Mouse (Mus musculus) retina, adult 2 months (tissue): ENCODE measurements around the gene Cnksr3.

Experiments used
- DNase-seq: peaks from one replicate; pipeline ENCODE4 v3.0.0-alpha.2; 2012; ENCODE audit warnings: low read depth, low spot score

Gene Cnksr3

DNA sequence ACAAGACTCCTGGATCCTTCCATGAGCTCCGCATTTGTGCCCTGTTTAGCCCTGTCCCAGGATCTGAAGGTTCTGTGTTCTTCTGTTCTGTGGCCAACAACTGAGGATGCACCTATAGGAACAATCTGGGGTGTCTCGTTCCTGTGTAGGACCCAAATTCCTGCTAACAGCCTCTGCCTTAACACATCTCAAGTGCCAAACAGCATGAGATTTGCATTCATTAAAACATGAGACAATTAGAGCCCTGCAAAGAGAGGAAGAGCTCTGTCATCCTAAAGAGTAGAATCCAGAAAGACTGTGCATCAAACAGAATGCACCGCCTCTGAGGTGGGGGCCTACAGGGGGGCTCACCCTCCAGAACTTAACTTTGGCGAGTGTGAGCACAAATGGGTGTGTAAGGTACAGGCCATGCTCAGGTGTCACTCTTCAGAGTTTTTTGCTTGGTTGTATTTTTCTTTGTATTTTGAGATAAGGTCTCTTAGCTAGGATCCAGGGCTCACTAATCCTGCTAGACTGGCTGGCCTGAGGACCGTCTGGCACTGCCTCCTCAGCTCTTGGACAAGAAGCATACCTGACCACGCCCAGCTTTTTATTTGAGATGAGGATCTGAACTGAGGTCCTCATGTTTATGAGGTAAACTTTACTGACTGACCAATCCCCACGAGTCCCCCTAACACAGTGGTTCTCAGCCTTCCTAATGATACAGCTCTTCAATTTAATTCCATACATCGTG, 15.2 kb downstream of the Cnksr3 start:
- no peak for DNase-seq

DNA sequence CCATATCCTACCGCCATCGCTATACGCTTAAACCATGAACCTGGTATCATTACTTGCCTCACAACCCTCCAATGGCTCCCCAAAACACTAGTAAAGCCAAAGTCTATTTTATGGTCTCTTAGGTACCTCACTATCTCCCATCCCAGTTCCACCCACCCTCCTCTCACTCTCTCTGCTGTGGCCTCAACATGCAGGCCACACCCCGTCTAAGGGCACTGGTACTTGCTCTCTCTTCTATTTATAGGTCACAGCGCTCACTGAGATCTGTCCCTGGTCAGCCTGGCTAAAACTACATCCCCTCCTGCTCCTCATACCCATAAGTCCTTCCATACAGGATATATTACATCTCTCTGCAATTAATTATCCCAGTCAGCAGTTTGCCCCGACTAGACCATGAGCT, 16.1 kb downstream of the Cnksr3 start:
- DNase-seq, result no peak

DNA sequence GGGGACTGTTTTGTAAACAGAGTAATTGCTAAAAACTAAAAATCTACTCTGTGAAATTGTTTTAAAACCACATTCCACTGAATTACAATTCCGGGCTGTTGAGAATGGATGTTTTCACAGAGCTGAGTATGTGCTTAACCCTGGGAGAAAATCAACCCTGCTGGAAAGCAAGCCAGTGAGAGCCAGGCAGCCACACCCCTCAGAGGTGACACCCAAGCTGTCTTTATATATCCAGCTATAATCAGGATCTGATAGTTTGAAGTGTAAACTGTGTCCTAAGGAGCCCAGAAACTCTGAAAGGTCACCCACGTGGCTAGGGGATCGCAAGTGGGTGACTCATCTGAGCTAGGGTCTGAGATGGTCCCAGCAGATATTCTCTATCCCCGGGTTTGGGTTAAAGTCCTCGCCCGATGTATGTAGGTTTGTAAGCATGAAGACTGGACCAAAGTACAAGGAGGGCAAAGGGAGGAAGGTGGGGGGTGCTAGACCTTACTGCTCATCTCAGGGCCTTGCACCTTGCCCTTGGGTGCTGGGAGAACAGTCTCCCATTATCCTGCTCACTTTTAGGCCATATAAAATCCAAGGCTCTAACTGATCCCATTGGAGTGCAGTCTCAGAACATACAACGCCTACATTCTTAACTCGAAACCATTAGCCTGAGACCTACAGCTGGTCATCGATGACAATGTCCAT, 20.2 kb downstream of the Cnksr3 start:
- DNase-seq, result no peak

DNA sequence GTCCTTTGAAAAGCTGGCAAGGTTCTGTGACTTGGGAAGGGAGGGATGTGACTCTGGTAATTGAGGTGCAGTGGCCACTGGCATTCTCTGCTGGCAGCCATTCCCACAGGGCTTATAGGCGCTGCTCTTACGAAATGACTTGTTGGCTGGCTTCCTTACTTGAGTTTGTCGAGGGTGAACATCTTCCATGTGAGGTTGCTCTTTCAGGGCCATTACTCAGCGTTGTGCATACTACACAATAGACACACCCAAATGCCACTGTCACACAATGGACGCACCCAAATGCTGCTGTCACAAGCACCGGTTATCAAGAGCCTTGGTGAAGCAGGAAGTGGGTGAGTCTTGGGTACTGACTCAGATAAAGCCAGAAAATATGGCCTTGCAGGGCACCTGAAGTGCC, 22.8 kb downstream of the Cnksr3 start:
- no peak for DNase-seq

DNA sequence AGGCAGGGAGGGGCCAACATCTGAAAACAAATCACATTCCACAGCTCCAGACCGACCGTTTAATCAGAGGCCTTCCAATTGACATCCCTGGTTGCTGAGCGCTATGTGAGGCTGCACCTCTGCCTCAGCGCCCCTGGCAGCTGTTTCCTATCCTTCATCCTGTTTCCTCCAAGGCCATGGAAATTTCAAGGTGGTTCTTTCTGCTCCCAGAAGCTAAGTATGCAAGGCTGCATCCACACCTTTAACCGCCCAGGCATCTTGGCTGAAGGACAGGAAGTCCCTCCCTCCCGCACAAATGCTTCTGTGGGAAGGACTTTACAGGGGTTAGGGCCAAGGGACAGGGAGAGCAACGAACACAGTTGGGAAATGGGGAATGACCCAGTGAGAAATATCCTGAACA, 24.2 kb downstream of the Cnksr3 start:
- DNase-seq, result no peak

DNA sequence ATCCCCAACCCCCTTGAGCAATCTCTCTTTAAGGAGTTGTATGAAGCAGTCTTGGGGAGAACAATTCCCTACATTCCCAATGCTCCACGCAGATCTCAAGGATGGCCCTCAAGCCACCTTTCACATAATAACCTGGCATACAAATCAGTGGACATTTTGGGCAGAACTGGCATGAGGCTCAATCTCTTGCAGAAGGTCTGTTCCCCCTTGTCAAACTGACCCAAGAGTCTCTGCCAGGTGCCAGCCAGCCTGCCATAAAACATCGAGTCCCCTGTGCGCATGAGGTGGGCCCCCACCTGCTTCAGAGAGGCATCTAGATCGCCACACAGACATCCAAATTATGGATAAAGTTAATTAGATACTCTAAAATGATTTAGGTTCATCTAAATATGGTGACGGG, 25.0 kb downstream of the Cnksr3 start:
- DNase-seq, result no peak

DNA sequence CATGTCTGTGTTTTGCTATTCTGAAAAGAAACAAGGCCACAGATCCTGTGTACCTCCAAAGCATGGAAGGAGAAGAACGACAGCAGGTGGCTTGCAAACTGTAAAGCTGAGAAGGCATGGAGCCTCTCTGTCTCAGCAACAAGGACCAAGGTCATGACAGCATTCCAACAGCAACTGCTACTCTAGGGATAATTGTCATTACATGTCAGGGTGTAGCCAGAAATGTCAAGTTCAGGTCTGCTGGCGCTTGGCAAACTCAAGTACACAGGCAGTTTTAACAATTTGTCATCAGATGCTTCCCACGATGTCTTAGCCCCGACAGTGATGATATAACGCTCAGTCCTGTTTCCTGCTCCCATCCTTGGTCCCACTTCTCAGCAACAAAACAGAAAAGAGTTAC, 26.0 kb downstream of the Cnksr3 start:
- no peak for DNase-seq

DNA sequence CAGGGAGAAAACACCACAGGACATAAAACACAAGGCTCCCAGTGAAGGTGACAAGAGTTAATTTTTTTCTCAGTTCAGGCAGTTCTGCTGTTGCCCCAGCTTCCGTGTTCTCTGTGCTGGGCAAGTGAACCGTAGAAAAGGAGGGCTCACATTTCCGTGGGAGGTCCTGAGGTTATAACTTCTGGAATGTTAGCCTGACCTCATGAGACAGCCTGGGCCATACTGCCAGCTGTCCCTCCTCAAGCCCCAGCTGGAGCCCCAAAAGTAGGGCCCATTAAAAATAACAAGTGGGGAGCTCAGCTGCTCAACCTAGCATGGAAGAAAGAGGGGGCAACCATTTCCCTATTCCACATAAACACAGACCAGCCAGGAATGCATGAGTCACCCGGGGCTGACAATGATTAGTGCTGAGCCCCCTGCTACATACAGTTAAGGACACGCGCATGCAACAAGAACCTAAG, 28.8 kb downstream of the Cnksr3 start:
- DNase-seq, result no peak

DNA sequence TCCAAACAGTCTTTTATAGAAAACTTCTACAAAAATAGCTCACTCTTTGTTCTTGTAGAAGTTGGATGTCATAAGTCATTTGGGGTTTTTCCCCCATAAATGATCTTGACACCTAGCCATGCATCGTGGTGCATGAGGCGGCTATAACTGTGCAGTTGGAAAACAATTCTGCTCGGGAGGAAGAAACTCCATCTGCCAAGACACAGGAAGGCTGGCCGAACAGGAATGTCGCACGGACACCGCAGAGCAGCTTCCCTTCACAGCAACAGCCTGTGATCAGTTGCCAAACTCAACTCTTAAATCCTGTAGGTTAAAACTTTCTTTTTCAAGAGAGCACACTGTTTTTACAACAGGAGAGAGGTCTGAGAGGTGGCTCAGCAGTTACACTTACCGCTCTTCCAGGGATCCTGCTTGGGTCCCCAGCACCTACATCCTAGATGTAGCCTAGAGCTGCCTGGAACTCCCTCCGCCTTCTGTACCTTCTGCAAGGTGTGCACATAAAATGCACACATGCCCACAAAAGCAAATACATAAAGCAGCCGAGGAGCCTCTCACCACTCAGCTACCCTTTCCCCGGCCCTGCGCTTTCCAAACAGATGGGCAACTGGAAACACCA, 29.4 kb downstream of the Cnksr3 start:
- no peak for DNase-seq

DNA sequence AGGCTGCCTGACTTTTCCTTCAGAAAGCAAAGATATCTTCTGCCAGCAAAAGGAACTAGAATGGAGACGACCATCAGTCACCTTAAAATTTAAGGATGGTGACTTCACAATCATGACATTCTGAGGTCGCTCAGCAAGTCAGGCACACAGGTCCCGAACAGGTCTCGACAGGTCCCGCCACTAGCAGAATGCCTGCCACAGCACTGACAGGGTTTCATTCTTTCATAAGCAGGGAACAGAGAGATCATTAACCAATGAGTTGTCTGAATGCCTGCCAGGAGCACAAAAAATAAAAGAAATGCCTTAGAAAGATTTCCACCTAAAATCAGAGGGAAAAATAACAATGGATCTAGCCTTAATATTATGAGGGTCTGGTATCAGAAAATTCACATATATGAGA, 31.7 kb downstream of the Cnksr3 start:
- DNase-seq, result no peak

DNA sequence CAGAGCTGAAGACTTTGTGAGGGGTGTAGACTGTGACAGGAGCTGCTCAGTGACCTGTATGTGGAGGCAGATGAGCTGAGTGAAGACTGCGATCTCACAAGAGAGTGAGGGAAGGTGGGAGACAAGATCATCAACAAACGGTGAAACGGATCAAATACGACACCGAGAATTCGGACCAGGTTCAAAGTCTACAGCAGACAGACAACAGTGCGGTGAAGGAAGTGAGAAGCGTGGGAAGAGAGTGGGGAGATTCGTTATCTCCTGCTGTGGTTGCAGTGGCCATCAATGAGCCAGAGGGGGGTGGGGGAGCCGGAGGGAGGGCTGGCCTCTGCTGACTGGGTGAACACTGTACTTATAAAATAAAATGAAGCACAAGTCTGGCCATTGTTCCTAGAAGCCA, 33.5 kb downstream of the Cnksr3 start:
- DNase-seq, result no peak

DNA sequence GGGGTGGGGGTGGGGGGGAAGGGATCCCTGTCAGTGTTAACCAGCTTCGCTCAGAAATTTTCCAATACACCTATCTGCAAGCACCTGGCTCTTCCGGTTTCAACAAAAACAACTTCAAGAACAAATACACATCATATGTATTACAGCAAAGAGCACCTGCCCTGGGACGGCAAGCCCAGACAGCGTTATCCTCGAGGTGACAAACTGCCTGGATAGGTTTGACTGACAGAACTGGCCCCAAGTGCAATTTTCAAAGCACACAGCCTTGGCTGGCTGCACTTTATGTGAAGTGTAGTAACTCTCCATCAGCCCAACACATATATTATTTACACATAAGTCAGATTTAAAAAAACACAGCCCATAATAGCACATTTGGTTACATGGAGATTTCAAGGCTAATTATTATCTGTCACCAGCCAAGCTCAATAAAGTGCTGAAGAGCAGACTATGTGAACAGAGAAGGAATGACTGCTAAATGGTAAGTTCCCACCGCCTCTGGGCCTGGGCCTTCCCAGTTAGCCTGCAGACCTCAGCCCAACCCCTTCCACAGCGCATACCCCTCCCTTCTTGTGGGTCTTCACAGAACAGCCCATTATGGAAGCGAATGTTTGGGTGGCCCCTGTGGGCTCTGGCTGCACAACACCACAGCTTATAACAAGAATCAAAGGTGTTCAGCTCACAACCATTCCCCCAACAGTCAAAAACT, 35.7 kb downstream of the Cnksr3 start:
- no peak for DNase-seq

DNA sequence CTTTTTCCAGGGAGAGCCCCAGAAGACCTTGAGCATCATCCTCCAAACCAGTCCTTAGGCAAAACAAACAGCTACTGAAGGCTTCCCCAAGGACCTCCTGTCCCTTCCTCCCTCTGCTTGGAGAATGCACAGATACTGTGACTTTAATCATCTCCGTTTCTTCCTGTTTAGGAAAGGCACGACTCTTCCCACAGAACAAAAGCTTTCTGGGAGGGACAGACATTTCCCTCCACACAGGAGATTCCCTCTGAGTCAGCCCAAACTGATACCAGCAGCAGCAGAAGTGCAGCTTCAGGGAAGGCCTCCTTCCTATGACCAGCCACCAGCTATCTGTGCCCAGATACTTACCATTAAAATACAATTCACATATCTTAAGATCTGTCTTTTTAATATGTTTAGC, 37.6 kb downstream of the Cnksr3 start:
- no peak for DNase-seq

DNA sequence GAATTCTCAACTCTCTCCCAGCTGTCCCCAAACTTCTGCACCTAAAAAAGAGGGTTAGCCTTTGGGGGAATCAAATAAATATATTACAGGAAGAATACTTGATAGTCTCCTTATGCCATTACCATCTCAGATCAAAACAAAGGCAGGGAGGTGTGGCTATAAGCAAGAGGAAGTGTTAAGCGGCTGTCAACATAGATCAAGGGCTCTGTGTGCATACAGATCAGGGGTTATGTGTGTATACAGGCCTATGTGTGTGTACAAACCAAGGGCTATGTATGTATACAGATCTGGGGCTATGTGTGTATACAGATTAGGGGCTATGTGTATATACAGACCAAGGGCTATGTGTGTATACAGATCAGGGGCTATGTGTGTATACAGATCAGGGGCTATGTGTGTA, 38.9 kb downstream of the Cnksr3 start:
- DNase-seq, result no peak

DNA sequence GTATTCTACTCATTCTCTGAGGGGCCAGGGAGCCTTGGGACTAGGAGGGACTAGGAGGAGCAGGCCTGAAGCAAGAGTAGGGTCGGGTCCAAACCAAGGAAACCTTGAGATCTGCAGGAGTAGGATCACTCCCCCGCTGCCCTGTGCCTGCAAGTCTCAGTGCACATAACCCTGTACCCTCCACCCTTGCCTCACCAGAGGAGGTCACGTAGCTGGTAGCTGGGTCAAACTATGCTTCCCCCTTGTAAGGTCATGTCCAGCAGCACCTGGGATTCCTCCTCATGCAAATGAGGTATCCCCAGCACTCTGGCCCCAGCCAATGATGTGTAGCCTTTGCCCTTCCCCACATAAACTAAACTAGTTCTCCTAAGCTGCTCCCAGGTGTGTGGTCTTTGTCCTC, 41.6 kb downstream of the Cnksr3 start:
- no peak for DNase-seq

DNA sequence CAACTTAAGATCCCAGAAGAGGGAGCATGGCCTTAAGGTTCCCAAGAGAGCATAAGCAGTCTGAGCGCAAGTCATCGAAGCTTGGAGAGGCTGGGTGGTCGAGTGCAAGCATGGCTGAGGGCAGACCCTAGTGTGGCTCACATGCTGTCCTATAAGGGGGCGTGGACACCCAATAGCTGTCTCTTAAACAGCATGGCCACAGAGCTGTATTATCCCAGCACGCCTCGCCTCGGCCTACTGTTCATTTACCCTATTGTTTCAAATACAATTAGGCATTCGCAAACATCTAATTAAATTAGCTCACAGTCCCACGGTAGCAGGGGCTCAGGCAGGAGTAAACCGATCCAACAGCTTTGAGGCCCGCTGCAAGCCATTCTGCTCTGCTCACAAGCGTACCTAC, 49.0 kb downstream of the Cnksr3 start:
- DNase-seq, result no peak

DNA sequence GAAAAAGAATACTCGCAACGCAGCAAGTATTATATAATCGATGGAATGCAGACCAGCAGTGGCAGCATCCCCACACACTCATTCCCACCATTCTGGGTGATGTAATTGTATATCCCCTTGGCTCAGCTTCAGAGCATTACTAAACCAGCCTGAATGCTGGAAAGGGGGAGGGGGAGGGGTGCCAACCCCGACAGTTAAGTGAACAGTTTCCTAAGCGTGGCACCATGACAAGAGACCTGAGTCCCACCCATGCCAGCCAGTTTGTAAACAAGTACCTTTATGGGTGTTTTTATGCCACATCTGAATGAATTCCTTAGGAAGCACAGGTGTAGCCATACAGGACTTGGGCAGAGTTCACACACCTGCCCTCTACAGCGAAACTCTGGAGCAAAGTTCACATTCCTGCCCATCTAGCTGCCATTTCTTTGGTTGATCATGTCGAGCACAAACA, 53.0 kb downstream of the Cnksr3 start:
- no peak for DNase-seq

DNA sequence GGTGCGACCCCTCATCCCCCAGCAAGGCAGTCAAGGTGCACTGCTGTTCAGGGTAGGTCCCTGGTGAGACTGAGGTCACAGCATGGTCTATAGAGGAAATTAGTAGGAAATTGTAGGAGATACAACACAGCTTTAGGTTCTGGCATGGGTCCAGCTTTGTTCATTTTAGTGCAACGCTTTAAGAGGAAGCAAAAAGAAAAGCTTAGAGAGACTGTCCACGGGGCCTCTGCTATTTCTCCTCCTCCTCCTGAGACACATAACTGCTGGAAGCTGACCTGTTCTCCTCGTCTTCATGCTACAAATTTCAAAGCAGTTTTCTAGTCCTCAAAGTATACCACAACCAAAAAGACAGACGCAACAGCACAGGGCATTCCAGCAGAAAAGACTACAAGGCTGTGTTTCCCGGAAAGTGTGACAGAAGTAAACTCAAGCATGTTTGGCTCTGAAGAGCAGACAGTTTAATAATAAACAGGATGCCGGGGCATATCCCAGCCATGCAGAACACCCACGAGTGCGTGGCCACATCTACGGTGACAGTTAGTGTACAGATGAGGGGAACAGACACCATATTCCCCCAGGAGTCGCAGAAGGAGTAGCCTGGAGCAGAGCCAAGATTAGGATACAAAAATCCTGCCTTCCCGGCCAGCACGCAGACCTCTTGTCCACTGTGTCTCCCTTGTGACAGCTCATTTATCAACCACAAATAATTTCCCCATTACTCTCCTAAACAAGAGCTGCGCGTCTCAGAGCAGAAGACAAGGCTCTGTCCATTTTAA, 53.6 kb downstream of the Cnksr3 start:
- DNase-seq, result no peak

DNA sequence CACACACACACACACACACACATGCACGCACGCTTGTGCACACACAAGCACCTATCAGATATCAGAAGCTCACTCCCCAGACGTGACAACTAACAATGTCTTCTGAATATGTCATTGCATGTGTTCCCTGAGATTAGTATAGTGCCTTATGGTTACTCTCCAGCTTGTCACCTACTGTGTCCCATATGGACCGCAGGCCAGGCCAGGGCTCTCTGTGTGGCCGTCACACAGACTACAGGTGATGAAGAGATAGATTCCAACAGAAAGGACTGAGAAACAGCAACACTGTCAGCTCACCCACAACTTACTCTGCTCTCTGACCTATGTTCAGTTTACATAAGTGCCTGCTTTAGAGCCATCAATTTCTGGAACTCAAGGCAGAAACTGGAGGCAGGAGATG, 57.2 kb downstream of the Cnksr3 start:
- DNase-seq, result no peak

DNA sequence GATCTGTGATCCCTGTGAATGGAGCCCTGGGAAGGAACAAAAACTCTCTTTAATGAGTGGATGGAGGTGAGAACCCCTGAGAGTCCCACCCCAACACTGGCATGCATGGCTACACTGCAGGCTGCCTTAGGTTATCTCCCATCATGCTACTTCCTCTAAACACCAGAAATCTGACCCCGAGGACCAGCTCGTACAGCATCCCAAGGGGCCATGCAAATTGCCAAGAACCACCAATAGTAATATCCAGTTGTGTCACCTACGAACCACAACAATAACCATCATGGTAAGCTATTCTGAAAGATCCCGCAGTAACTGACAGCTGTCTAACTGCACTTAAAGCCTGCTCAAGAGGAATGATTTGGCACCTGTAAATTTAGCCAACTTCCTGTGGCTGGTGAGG, 59.1 kb downstream of the Cnksr3 start:
- DNase-seq, result no peak
